Mouse (Mus musculus) gastrocnemius, postnatal 25 days (tissue): Measurements from ENCODE around the gene Tmem138. TPM values are rescaled to one million over a fixed set of nuclear protein-coding genes. Genes with fewer than 3 reads are reported as not detected.
"Not testable (repeated sequence)": the region's sequence is repeated elsewhere in the genome, so short reads cannot be mapped to it uniquely, and the experiment has no call there.

Experiments used
- DNase-seq: peaks from one replicate; pipeline ENCODE4 v3.0.0; 2022
- total RNA-seq, 2 experiments: library from RNA; stranded (reverse); gene quantifications; 1 replicate in 1 of 2; 2 replicates in 1 of 2; pipeline ENCODE4 v1.2.3; 2021

Gene Tmem138
- total RNA-seq, 2 experiments from 2014 or later, result 1.3 to 1.4 TPM

- no peak for DNase-seq
Measured at GRCm38 (mm10) chr19:10569627-10570026, 7.5 kb downstream of the Tmem138 start.

GRCm38 (mm10) chr19:10565217-10565616 lies 11.9 kb downstream of the Tmem138 start:
- no peak for DNase-seq

GRCm38 (mm10) chr19:10564278-10564677 lies 12.9 kb downstream of the Tmem138 start:
- DNase-seq, result no peak

- no peak for DNase-seq
Measured at GRCm38 (mm10) chr19:10562351-10562750, 14.8 kb downstream of the Tmem138 start.

- no peak for DNase-seq
Measured at GRCm38 (mm10) chr19:10561558-10562314, 15.4 kb downstream of the Tmem138 start.

- DNase-seq, result no peak
Measured at GRCm38 (mm10) chr19:10560108-10560507, 17.1 kb downstream of the Tmem138 start.

GRCm38 (mm10) chr19:10557837-10558375 lies 19.3 kb downstream of the Tmem138 start:
- DNase-seq, result not testable (repeated sequence)

- no peak for DNase-seq
Measured at GRCm38 (mm10) chr19:10557430-10557829, 19.7 kb downstream of the Tmem138 start.

- no peak for DNase-seq
Measured at GRCm38 (mm10) chr19:10557001-10557400, 20.2 kb downstream of the Tmem138 start.

- DNase-seq, result peak; percentile 80
Measured at GRCm38 (mm10) chr19:10555624-10556510, 21.3 kb downstream of the Tmem138 start, which contains the start of gene Tmem216. Gene Tmem216 (minus strand): TSS chr19:10556238.

GRCm38 (mm10) chr19:10539454-10539853 lies 37.7 kb downstream of the Tmem138 start:
- no peak for DNase-seq

- no peak for DNase-seq
Measured at GRCm38 (mm10) chr19:10530082-10530481, 47.1 kb downstream of the Tmem138 start.

- DNase-seq, result no peak
Measured at GRCm38 (mm10) chr19:10525910-10526309, 51.3 kb downstream of the Tmem138 start, which contains the start of gene Sdhaf2. Gene Sdhaf2 (minus strand): TSS chr19:10526142.

GRCm38 (mm10) chr19:10525106-10525901 lies 51.9 kb downstream of the Tmem138 start, which contains the start of gene Cpsf7:
Gene Cpsf7 (plus strand): TSS chr19:10525266.
- peak; percentile 92 for DNase-seq

GRCm38 (mm10) chr19:10524784-10525105 lies 52.4 kb downstream of the Tmem138 start:
- DNase-seq, result no peak

- no peak for DNase-seq
Measured at GRCm38 (mm10) chr19:10523483-10524080, 53.6 kb downstream of the Tmem138 start.

- DNase-seq, result no peak
Measured at GRCm38 (mm10) chr19:10521926-10522325, 55.2 kb downstream of the Tmem138 start.
